Mouse (Mus musculus) sigmoid colon, adult 10 weeks (tissue): ENCODE measurements around the gene Smu1. TPM values are rescaled to one million over a fixed set of nuclear protein-coding genes. Genes with fewer than 3 reads are reported as not detected.

Experiments
- polyA plus RNA-seq: library from polyadenylated mRNA; stranded (reverse); fragments of 350-450 nt; fragmentation: Illumina TruSeq; extraction: RNeasy Lipid Tissue Mini Kit (QIAGEN cat#74804); gene quantifications from one replicate; pipeline ENCODE4 v1.2.3, GENCODE M21; 2014; ENCODE audit warnings: low read depth, low replicate concordance

The Smu1 gene
- polyA plus RNA-seq, result 148 TPM

DNA sequence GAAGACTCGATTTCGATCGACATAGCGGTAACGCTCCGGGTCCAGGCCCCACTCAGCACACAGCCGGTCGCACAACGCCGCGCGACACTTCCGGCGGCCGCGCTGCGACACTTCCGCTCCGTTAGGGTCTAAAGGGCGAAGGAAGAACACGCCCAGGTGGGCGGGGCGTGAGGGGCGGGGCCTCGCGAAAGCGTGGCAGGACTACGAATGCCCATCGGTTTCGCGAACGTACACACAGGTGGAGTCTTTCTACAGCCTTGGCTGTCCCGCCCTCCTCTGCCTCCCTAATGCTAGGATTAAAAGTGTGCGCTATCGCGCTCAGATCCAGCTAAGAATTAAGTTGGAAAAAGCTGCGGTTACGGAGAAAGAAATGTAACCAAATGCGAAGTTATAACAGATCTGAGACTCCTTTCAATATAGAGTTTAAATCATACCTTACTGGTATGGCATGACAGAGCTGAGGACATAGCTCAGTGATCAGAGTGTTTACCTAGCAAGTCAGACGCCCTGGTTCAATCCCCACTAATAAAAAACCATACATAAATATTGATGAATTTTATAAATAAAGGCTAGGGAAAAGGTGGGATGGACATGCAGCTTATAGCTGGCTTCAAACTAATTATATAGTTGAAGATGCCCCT, at the start of gene Smu1:
Smu1 (minus strand) TSS at position 144 of the 641 bp plus-strand sequence.

GRCm38 (mm10) chr4:40722011-40722666, 35.6 kb downstream of the Smu1 start, which contains the start of gene Dnaja1:
Gene Dnaja1, plus strand, starts transcription at chr4:40722150.

GRCm38 (mm10) chr4:40702797-40703709, 54.7 kb downstream of the Smu1 start, which contains the start of gene Aptx:
Gene Aptx, minus strand, starts transcription at chr4:40703194.

Other genes with a start within 250 kb of the Smu1 start
- gene Aptx, start 54.7 kb downstream of the Smu1 start, polyA plus RNA-seq, result 4.2 TPM
- 399 TPM for gene Dnaja1, start 35.8 kb downstream of the Smu1 start, polyA plus RNA-seq
- gene B4galt1, start 96.1 kb upstream of the Smu1 start, polyA plus RNA-seq, result 107 TPM
- 220 TPM for gene Spink4, start 162.1 kb upstream of the Smu1 start, polyA plus RNA-seq
- gene Bag1, start 190.4 kb upstream of the Smu1 start, polyA plus RNA-seq, result 584 TPM
- gene Chmp5, start 190.5 kb upstream of the Smu1 start, polyA plus RNA-seq, result 281 TPM
- 67.5 TPM for gene Nfx1, start 213.0 kb upstream of the Smu1 start, polyA plus RNA-seq